Mouse (Mus musculus) midbrain, postnatal 0 days (tissue): ENCODE measurements around the gene Lrguk. TPM values are rescaled to one million over a fixed set of nuclear protein-coding genes. Genes with fewer than 3 reads are reported as not detected.

Experiments used
- ATAC-seq: fragments of 200-750 bp; cut with Nextera tagmentation; 2 replicates; pipeline ENCODE4 v1.8.0; 2017; ENCODE audit warnings: moderate number of reproducible peaks, mild to moderate bottlenecking, moderate TSS enrichment, moderate library complexity; ENCODE audit not compliant: low FRiP score
- DNase-seq: peaks from one replicate; pipeline ENCODE4 v3.0.0-alpha.2; 2015; ENCODE audit warnings: low spot score
- H3K27ac ChIP-seq: fragments of 300-500 bp; sonication (generic); 2 replicates; pipeline ENCODE4 v1.5.1; 2014; ENCODE audit warnings: low read depth, mild to moderate bottlenecking, low read length, mixed read lengths
- H3K27me3 ChIP-seq: fragments of 300-500 bp; sonication (generic); 2 replicates; pipeline ENCODE4 v1.6.1; 2014; ENCODE audit warnings: low read length, control low read depth, mixed read lengths; ENCODE audit not compliant: insufficient read depth
- H3K36me3 ChIP-seq: fragments of 300-500 bp; sonication (generic); 2 replicates; pipeline ENCODE4 v1.6.1; 2014; ENCODE audit warnings: low read length, control low read depth, mixed read lengths; ENCODE audit not compliant: insufficient read depth
- H3K4me1 ChIP-seq: fragments of 300-500 bp; sonication (generic); 2 replicates; pipeline ENCODE4 v1.6.1; 2014; ENCODE audit warnings: mild to moderate bottlenecking, control low read depth, antibody characterized with exemption, low read length, mixed read lengths; ENCODE audit not compliant: insufficient read depth
- H3K4me2 ChIP-seq: fragments of 300-500 bp; sonication (generic); 2 replicates; pipeline ENCODE4 v1.6.1; 2014; ENCODE audit warnings: low read depth, mild to moderate bottlenecking, low read length, mixed read lengths; ENCODE audit not compliant: poor library complexity, severe bottlenecking
- H3K4me3 ChIP-seq: fragments of 300-500 bp; sonication (generic); 2 replicates; pipeline ENCODE4 v1.5.1; 2014; ENCODE audit warnings: low read depth, mild to moderate bottlenecking, low read length, moderate library complexity
- H3K9ac ChIP-seq: fragments of 300-500 bp; sonication (generic); replicated peaks from 2 replicates; pipeline ENCODE4 v1.6.1; 2014; ENCODE audit warnings: mild to moderate bottlenecking, low read length, moderate library complexity, mixed read lengths; ENCODE audit not compliant: poor library complexity, severe bottlenecking
- H3K9me3 ChIP-seq: fragments of 300-500 bp; sonication (generic); 2 replicates; pipeline ENCODE4 v1.6.1; 2016; ENCODE audit warnings: low read length, control low read depth
- CTCF ChIP-seq: IDR thresholded peaks from 2 replicates; pipeline ENCODE4 v1.5.1; 2016; ENCODE audit warnings: antibody characterized with exemption, mild to moderate bottlenecking
- WGBS: fragments of 180-500 bp; shearing (Covaris S2); extraction: QIAGEN DNeasy Blood & Tissue Kit; methylation state at CpG from one replicate; pipeline ENCODE4 v1.1.7; 2014; 5-methylcytosine and 5-hydroxymethylcytosine counted together
- polyA plus RNA-seq: library from polyadenylated mRNA; unstranded; fragments of >200 nt; fragmentation: Nextera tagmentation; extraction: Ambion mirVana; gene quantifications from 2 replicates; pipeline ENCODE4 v1.2.1, GENCODE M21; 2015
- total RNA-seq: library from RNA; depleted of rRNA; stranded (reverse); fragments of >200 nt; gene quantifications from 2 replicates; pipeline ENCODE4 v1.2.3, GENCODE M21; 2014

Lrguk gene
- total and polyA plus RNA-seq, 2 experiments from 2014 or later: 1.0 to 1.6 TPM

DNA sequence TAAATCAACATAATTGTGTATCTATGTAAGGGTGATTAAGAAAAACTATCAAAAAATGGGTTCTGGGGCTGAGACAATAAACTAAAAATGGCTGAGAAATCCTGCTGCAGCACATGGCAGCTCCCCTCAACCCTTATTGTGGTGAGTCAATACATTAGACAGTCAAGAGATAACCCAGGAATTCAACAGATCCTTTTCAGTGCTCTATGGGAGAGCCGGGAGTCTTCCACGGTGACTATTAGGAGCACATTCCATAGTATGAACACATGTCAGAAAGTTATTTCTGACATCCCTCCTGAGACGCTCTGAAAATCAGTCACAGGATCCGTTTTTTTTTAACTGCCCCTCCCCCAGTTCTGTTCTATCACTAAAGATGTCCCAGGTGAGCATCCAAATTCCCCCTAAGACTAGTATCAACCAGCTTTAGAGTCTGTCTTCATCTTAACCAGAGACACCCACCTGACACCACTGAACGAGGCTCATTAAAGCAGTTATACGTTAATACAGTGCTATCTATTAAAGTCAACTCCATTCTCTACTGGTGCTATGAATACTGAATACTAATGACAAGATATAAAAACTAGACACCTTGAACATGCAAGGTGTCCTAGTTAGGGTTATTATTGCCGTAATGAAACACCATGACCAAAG, 141.7 kb downstream of the Lrguk start:
- no peak for ATAC-seq
- Histone ChIP-seq H3K9me3 (no peaks in the 10 kb centered on the region), H3K4me3 (no peak overlapping the region), H3K27me3 (no peaks in the 10 kb centered on the region), H3K4me2 (no peak overlapping the region), H3K4me1 (peaks cover 3% of the 10 kb centered on the region; the same call in 1 of the 2 replicates), H3K27ac (no peak overlapping the region), H3K36me3 (peaks cover 11% of the 10 kb centered on the region), H3K9ac (no peak overlapping the region)
- 83% methylated on average over 7 of the region's 7 CpGs for WGBS
- no peak for DNase-seq
- TF ChIP-seq CTCF: no peak

DNA sequence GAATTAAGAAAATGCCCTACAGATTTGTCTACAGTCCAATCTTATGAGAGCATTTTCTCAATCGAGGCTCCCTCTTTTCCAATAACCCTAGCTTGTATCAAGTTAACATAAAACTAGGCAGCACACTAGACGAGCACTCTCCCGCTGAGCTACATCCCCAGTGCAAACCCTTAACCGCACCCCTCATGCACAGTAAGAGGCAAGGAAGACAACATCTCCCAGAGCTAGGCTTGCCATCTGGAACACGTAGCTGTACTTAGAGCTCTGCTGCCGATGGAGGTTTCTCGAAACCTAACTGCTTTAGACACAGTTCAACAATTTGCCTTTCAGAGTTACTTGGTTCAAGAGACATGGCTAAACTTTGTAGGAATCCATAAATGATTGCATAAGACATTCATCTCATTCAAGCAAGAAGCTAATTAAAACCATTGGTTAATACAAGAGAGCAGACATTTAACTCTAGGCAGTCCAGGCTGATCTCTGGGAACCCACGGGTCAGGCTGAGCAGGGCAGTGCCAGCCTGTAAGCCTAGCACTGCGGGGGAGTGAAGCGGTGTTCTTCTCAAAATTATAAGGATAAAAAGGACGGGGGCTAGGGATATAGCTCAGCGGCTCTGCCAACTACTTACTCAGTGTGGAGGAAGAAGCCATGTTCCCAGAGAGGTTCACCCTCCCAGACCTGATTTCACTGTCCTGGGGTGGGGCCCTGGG, 142.7 kb downstream of the Lrguk start:
- Histone ChIP-seq H3K9me3 (no peaks in the 10 kb centered on the region), H3K36me3 (peaks cover 6% of the 10 kb centered on the region), H3K4me3 (no peak overlapping the region), H3K4me2 (no peak overlapping the region), H3K27ac (no peak overlapping the region), H3K4me1 (peaks cover 7% of the 10 kb centered on the region; the same call in 1 of the 2 replicates), H3K27me3 (no peaks in the 10 kb centered on the region), H3K9ac (no peak overlapping the region)
- DNase-seq (no peak), ATAC-seq (no peak)
- WGBS: 91% methylated on average over 12 of the region's 12 CpGs
- no peak for TF ChIP-seq CTCF

DNA sequence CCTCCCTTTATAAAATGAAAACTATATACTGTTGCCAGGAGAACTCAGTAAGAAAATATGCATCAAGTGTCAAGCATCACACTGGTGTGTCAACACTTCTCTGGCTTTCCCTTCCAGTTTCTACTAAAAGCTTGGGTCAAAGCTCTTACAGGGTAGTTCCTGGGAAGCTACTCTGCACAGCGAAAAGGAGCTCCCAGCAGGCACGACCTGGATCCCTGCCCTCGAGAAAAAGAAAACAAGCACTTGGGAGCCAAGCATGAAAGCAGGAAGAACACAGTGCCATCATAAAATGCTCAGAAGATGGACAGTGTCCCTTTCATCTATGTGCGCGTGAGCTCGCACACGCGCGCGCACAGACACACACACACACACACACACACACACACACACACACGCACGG, 144.0 kb downstream of the Lrguk start:
- Histone ChIP-seq H3K27ac (no peak overlapping the region), H3K4me2 (no peak overlapping the region), H3K36me3 (no peaks in the 10 kb centered on the region), H3K4me1 (peaks cover 7% of the 10 kb centered on the region; the same call in 1 of the 2 replicates), H3K27me3 (no peaks in the 10 kb centered on the region), H3K9ac (no peak overlapping the region), H3K4me3 (no peak overlapping the region), H3K9me3 (no peaks in the 10 kb centered on the region)
- DNase-seq: no peak
- no peak for TF ChIP-seq CTCF
- WGBS: 75% methylated on average over 12 of the region's 12 CpGs
- no peak for ATAC-seq

DNA sequence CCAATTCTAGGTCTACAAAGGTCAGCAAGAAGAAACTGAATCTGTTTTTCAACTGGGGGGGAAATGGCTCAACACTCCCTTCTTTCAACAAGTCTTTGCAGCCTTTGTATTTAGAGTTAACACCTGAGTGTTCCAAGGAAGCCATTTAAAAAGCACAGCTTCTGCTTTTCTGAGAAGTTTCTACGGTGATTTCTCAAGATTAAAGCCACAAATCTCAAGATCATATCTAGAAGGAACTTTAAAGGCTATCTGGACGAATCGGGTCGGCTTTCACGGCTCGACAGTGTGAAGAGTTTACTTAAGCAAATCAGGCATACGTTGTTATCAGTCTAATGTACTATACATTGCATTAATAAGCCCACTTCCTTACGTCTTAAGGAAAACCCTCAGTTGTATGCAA, 145.5 kb downstream of the Lrguk start:
- no peak overlapping the region for H3K4me3 ChIP-seq

DNA sequence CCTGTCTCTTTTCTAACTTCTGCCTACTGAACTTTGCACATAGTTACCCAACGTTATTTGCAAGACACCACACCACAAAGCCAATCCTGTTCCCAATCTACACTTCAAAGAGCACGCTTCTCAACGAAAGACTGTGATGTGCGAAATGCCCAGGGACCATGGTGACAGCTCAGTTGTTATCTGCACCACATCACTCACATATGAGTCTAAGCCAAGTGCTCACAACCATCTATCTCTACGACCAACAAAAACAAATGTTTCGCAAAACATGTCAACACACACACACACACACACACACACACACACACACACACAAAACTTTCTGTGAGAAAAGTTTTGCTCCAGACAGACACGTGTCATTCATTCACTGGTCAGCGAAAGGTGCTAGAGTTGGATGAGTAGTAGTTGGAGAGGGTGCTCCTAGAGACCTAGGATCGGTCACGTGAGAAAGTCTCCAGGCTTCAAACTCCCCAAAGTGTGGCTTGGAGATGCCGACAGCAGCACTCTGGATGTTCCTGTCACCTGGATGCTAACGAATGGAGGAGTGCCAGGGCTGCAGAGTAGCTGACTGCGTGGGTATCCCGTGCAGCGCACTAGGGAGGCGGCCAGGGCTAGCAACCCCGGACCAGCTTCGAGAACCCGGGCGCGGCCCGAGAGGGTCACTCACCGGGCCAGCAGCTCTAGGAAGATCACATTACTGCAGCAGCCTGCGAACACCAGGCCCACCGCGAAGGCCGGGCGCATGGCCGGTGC, 147.0 kb downstream of the Lrguk start:
- peak overlapping the region; percentile 79 for H3K4me3 ChIP-seq
- peak; percentile 83 for ATAC-seq
- H3K9me3 ChIP-seq: no peaks in the 10 kb centered on the region
- 3% methylated on average over 28 of the region's 29 CpGs for WGBS
- H3K27me3 ChIP-seq: no peaks in the 10 kb centered on the region
- no peaks in the 10 kb centered on the region for H3K36me3 ChIP-seq
- no peak for TF ChIP-seq CTCF
- H3K4me2 ChIP-seq: peak overlapping the region; percentile 79
- peak overlapping the region; percentile 74 for H3K27ac ChIP-seq
- H3K9ac ChIP-seq: peak overlapping the region; percentile 75
- peaks cover 7% of the 10 kb centered on the region; the same call in 1 of the 2 replicates for H3K4me1 ChIP-seq
- DNase-seq: peak; percentile 20

More for the DNA sequence above, 145.5 kb downstream of the Lrguk start:
- Histone ChIP-seq H3K9me3 (no peaks in the 10 kb centered on the region), H3K4me2 (no peak overlapping the region), H3K27ac (no peak overlapping the region), H3K36me3 (no peaks in the 10 kb centered on the region), H3K27me3 (no peaks in the 10 kb centered on the region), H3K4me1 (peaks cover 7% of the 10 kb centered on the region; the same call in 1 of the 2 replicates), H3K9ac (no peak overlapping the region)
- no peak for TF ChIP-seq CTCF
- 90% methylated on average over 8 of the region's 8 CpGs for WGBS
- DNase-seq: no peak
- no peak for ATAC-seq
